In genomic region chr7:44326614-44327013, GRCm38 (mm10) we compare ENCODE assay signal across 21 mouse cellular contexts. TPM values are rescaled to one million over a fixed set of nuclear protein-coding genes. Genes with fewer than 3 reads are reported as not detected.
DNase-seq lines count a peak whose midpoint lies in the region; ATAC-seq and TF ChIP-seq lines count a peak whose summit lies in the region.
"Had no signal": no experiment of that assay in that cellular context is flagged by ENCODE, and none has a peak within 500 bp of the region (broad histone marks: within the 10 kb centered on the region; RNA-seq: fewer than 3 reads in every experiment).

No protein-coding gene starts in this region.

- no peak for DNase-seq in forebrain, embryonic 10.5 days (ENCODE audit: extremely low spot score, low spot score)
- no peak for DNase-seq in forebrain, embryonic 14.5 days (ENCODE audit: low spot score)
- peak; percentile 78 for DNase-seq in midbrain, embryonic 11.5 days (ENCODE audit: low spot score, missing footprints)
- no peak for DNase-seq in midbrain, postnatal 0 days (ENCODE audit: low spot score)
- DNase-seq: adrenal gland, adult 8-10 months; adrenal gland, postnatal 25 days; cerebellum, adult 18-20 months; cerebellum, adult 9-10 months; cerebellum, postnatal 14 days; gastrocnemius, adult 2 months; gastrocnemius, postnatal 14 days; heart, adult 11 months had no signal

- TF ChIP-seq CTCF in midbrain, postnatal 0 days (IDR thresholded peaks at IDR 0.05), result no peak

- ATAC-seq in forebrain, embryonic 14.5 days, result no peak
- ATAC-seq in hindbrain, embryonic 13.5 days (ENCODE audit: low FRiP score), result no peak
- ATAC-seq in hindbrain, embryonic 12.5 days (ENCODE audit: low FRiP score), result no peak
- no peak for ATAC-seq in midbrain, embryonic 11.5 days (ENCODE audit: low FRiP score)
- no peak for ATAC-seq in midbrain, postnatal 0 days (ENCODE audit: low FRiP score)
- ATAC-seq: activated CD4-positive, CD25-positive, alpha-beta regulatory T cell, adult 4 months; forebrain, embryonic 15.5 days; hindbrain, postnatal 0 days; inflammation-experienced regulatory T-cells, adult 6 months; intestine, embryonic 16.5 days had no signal

- WGBS in forebrain, embryonic 10.5 days, result 74% methylated on average over 6 of the region's 6 CpGs
- 77% methylated on average over 6 of the region's 6 CpGs for WGBS in forebrain, embryonic 14.5 days
- WGBS in hindbrain, embryonic 13.5 days, result 60% methylated on average over 6 of the region's 6 CpGs
- WGBS in hindbrain, embryonic 12.5 days, result 70% methylated on average over 6 of the region's 6 CpGs
- WGBS in midbrain, embryonic 11.5 days, result 73% methylated on average over 6 of the region's 6 CpGs
- WGBS in midbrain, postnatal 0 days, result 64% methylated on average over 6 of the region's 6 CpGs

- H3K9me3 ChIP-seq in forebrain, embryonic 10.5 days, result no peaks in the 10 kb centered on the region
- H3K9me3 ChIP-seq in forebrain, embryonic 14.5 days (replicated peaks; ENCODE audit: control insufficient read depth, low read length), result no peaks in the 10 kb centered on the region
- no peaks in the 10 kb centered on the region for H3K9me3 ChIP-seq in hindbrain, embryonic 13.5 days
- no peaks in the 10 kb centered on the region for H3K9me3 ChIP-seq in hindbrain, embryonic 12.5 days (replicated peaks)
- no peaks in the 10 kb centered on the region for H3K9me3 ChIP-seq in midbrain, embryonic 11.5 days (ENCODE audit: control insufficient read depth, low read length)
- H3K9me3 ChIP-seq in midbrain, postnatal 0 days (ENCODE audit: low read length), result no peaks in the 10 kb centered on the region
- H3K9me3 ChIP-seq: forebrain, embryonic 15.5 days had no signal

- peaks cover 10% of the 10 kb centered on the region for H3K27me3 ChIP-seq in forebrain, embryonic 10.5 days (ENCODE audit: poor library complexity, severe bottlenecking)
- no peaks in the 10 kb centered on the region for H3K27me3 ChIP-seq in forebrain, embryonic 14.5 days (replicated peaks; ENCODE audit: control insufficient read depth, insufficient read depth, low read length)
- no peaks in the 10 kb centered on the region for H3K27me3 ChIP-seq in hindbrain, embryonic 13.5 days
- peaks cover 6% of the 10 kb centered on the region; the same call in 1 of the 2 replicates for H3K27me3 ChIP-seq in hindbrain, embryonic 12.5 days
- H3K27me3 ChIP-seq in midbrain, embryonic 11.5 days (ENCODE audit: control insufficient read depth, insufficient read depth, low read length), result no peaks in the 10 kb centered on the region
- H3K27me3 ChIP-seq in midbrain, postnatal 0 days (ENCODE audit: insufficient read depth, low read length), result no peaks in the 10 kb centered on the region
- H3K27me3 ChIP-seq: forebrain, embryonic 15.5 days had no signal

- H3K4me2 ChIP-seq in forebrain, embryonic 14.5 days (ENCODE audit: low read length), result no peak overlapping the region
- H3K4me2 ChIP-seq in hindbrain, embryonic 13.5 days, result no peak overlapping the region
- H3K4me2 ChIP-seq in hindbrain, embryonic 12.5 days (replicated peaks), result no peak overlapping the region
- no peak overlapping the region for H3K4me2 ChIP-seq in midbrain, embryonic 11.5 days
- H3K4me2 ChIP-seq in midbrain, postnatal 0 days (ENCODE audit: low read depth, low read length, poor library complexity, severe bottlenecking), result no peak overlapping the region
- H3K4me2 ChIP-seq: forebrain, embryonic 15.5 days; heart, embryonic 11.5 days had no signal

- 0 out of 2 replicates have a peak overlapping the region, but pooled peaks have one; percentile 51 for H3K27ac ChIP-seq in forebrain, embryonic 10.5 days
- H3K27ac ChIP-seq in forebrain, embryonic 14.5 days (ENCODE audit: low read depth, low read length), result no peak overlapping the region
- no peak overlapping the region for H3K27ac ChIP-seq in hindbrain, embryonic 13.5 days
- H3K27ac ChIP-seq in hindbrain, embryonic 12.5 days, result no peak overlapping the region
- no peak overlapping the region for H3K27ac ChIP-seq in midbrain, embryonic 11.5 days (ENCODE audit: low read depth, low read length)
- no peak overlapping the region for H3K27ac ChIP-seq in midbrain, postnatal 0 days (ENCODE audit: low read depth, low read length)
- H3K27ac ChIP-seq: forebrain, embryonic 15.5 days; gastrocnemius, adult 2 months; hindbrain, postnatal 0 days had no signal

- no peaks in the 10 kb centered on the region; the same call in 1 of the 2 replicates for H3K36me3 ChIP-seq in forebrain, embryonic 10.5 days (replicated peaks)
- peaks cover 17% of the 10 kb centered on the region for H3K36me3 ChIP-seq in forebrain, embryonic 14.5 days (ENCODE audit: control insufficient read depth, insufficient read depth, low read length)
- H3K36me3 ChIP-seq in hindbrain, embryonic 13.5 days, result peaks cover 73% of the 10 kb centered on the region
- peaks cover 22% of the 10 kb centered on the region for H3K36me3 ChIP-seq in hindbrain, embryonic 12.5 days
- H3K36me3 ChIP-seq in midbrain, embryonic 11.5 days (ENCODE audit: control insufficient read depth, insufficient read depth, low read length), result no peaks in the 10 kb centered on the region
- peaks cover 61% of the 10 kb centered on the region for H3K36me3 ChIP-seq in midbrain, postnatal 0 days (ENCODE audit: insufficient read depth, low read length)

- peaks cover 9% of the 10 kb centered on the region for H3K4me1 ChIP-seq in forebrain, embryonic 10.5 days
- H3K4me1 ChIP-seq in forebrain, embryonic 14.5 days (ENCODE audit: control insufficient read depth, insufficient read depth, low read length), result no peaks in the 10 kb centered on the region
- H3K4me1 ChIP-seq in hindbrain, embryonic 13.5 days (replicated peaks), result no peaks in the 10 kb centered on the region
- no peaks in the 10 kb centered on the region for H3K4me1 ChIP-seq in hindbrain, embryonic 12.5 days
- peaks cover 4% of the 10 kb centered on the region for H3K4me1 ChIP-seq in midbrain, embryonic 11.5 days (ENCODE audit: control insufficient read depth, insufficient read depth, low read length)
- no peaks in the 10 kb centered on the region for H3K4me1 ChIP-seq in midbrain, postnatal 0 days (ENCODE audit: insufficient read depth, low read length)
- H3K4me1 ChIP-seq: forebrain, embryonic 15.5 days had no signal

- H3K4me3 ChIP-seq in forebrain, embryonic 10.5 days, result no peak overlapping the region
- H3K4me3 ChIP-seq in forebrain, embryonic 14.5 days (ENCODE audit: low read depth, low read length), result no peak overlapping the region
- no peak overlapping the region for H3K4me3 ChIP-seq in hindbrain, embryonic 13.5 days
- no peak overlapping the region for H3K4me3 ChIP-seq in hindbrain, embryonic 12.5 days
- H3K4me3 ChIP-seq in midbrain, embryonic 11.5 days (ENCODE audit: low read depth, low read length), result no peak overlapping the region
- H3K4me3 ChIP-seq in midbrain, postnatal 0 days (ENCODE audit: low read depth, low read length), result no peak overlapping the region
- H3K4me3 ChIP-seq: forebrain, embryonic 15.5 days; gastrocnemius, adult 2 months had no signal

- H3K9ac ChIP-seq in forebrain, embryonic 14.5 days (ENCODE audit: low read length), result no peak overlapping the region
- H3K9ac ChIP-seq in hindbrain, embryonic 13.5 days, result 0 out of 2 replicates have a peak overlapping the region, but pooled peaks have one; percentile 24
- H3K9ac ChIP-seq in hindbrain, embryonic 12.5 days, result no peak overlapping the region
- no peak overlapping the region for H3K9ac ChIP-seq in midbrain, embryonic 11.5 days (ENCODE audit: low read length)
- H3K9ac ChIP-seq in midbrain, postnatal 0 days (replicated peaks; ENCODE audit: low read length, poor library complexity, severe bottlenecking), result no peak overlapping the region
- H3K9ac ChIP-seq: forebrain, embryonic 15.5 days had no signal

RNA-seq across cellular contexts. Expression of gene Shank1, which starts 16.6 kb away (rescaled TPM):
- polyA plus RNA-seq in forebrain, embryonic 10.5 days (2016; fragmentation: Nextera tagmentation; extraction: Ambion mirVana), result 1.4 TPM in 2 replicates
- 9.5 and 15.1 TPM in 2 replicates for polyA plus RNA-seq in forebrain, embryonic 14.5 days (2014; fragmentation: Nextera tagmentation; extraction: Ambion mirVana)
- polyA plus RNA-seq in hindbrain, embryonic 13.5 days (2015; fragmentation: Nextera tagmentation; extraction: Ambion mirVana), result 31.7 and 32.6 TPM in 2 replicates
- 12.5 and 12.8 TPM in 2 replicates for polyA plus RNA-seq in hindbrain, embryonic 12.5 days (2016; fragmentation: Nextera tagmentation; extraction: Ambion mirVana)
- polyA plus RNA-seq in midbrain, embryonic 11.5 days (2014; fragmentation: Nextera tagmentation; extraction: Ambion mirVana), result 3.4 TPM in 2 replicates
- 48.1 and 60.3 TPM in 2 replicates for total RNA-seq in midbrain, postnatal 0 days (2014; rRNA removed)
- 33.9 and 39.2 TPM in 2 replicates for polyA plus RNA-seq in midbrain, postnatal 0 days (2015; fragmentation: Nextera tagmentation; extraction: Ambion mirVana)
- polyA plus RNA-seq: activated CD4-positive, CD25-positive, alpha-beta regulatory T cell, adult 4 months had no signal

RNA-seq across cellular contexts. Expression of gene Clec11a, which starts 19.9 kb away (rescaled TPM):
- 2.5 and 2.9 TPM in 2 replicates for polyA plus RNA-seq in forebrain, embryonic 10.5 days (2016; fragmentation: Nextera tagmentation; extraction: Ambion mirVana)
- polyA plus RNA-seq in forebrain, embryonic 14.5 days (2014; fragmentation: Nextera tagmentation; extraction: Ambion mirVana), result 3.7 and 4.5 TPM in 2 replicates
- polyA plus RNA-seq in hindbrain, embryonic 13.5 days (2015; fragmentation: Nextera tagmentation; extraction: Ambion mirVana), result 3.4 and 3.9 TPM in 2 replicates
- 2.0 and 2.9 TPM in 2 replicates for polyA plus RNA-seq in hindbrain, embryonic 12.5 days (2016; fragmentation: Nextera tagmentation; extraction: Ambion mirVana)
- 2.2 and 3.4 TPM in 2 replicates for polyA plus RNA-seq in midbrain, embryonic 11.5 days (2014; fragmentation: Nextera tagmentation; extraction: Ambion mirVana)
- total RNA-seq in midbrain, postnatal 0 days (2014; rRNA removed), result 3.2 and 3.9 TPM in 2 replicates
- polyA plus RNA-seq in midbrain, postnatal 0 days (2015; fragmentation: Nextera tagmentation; extraction: Ambion mirVana), result 3.5 and 3.8 TPM in 2 replicates

RNA-seq across cellular contexts. Expression of gene Syt3, which starts 57.3 kb away (rescaled TPM):
- 3.2 and 4.1 TPM in 2 replicates for polyA plus RNA-seq in forebrain, embryonic 10.5 days (2016; fragmentation: Nextera tagmentation; extraction: Ambion mirVana)
- polyA plus RNA-seq in forebrain, embryonic 14.5 days (2014; fragmentation: Nextera tagmentation; extraction: Ambion mirVana), result 19.0 and 25.3 TPM in 2 replicates
- polyA plus RNA-seq in hindbrain, embryonic 13.5 days (2015; fragmentation: Nextera tagmentation; extraction: Ambion mirVana), result 26.1 and 27.7 TPM in 2 replicates
- polyA plus RNA-seq in hindbrain, embryonic 12.5 days (2016; fragmentation: Nextera tagmentation; extraction: Ambion mirVana), result 6.8 and 7.5 TPM in 2 replicates
- polyA plus RNA-seq in midbrain, embryonic 11.5 days (2014; fragmentation: Nextera tagmentation; extraction: Ambion mirVana), result 1.5 and 2.1 TPM in 2 replicates
- total RNA-seq in midbrain, postnatal 0 days (2014; rRNA removed), result 119 and 144 TPM in 2 replicates
- polyA plus RNA-seq in midbrain, postnatal 0 days (2015; fragmentation: Nextera tagmentation; extraction: Ambion mirVana), result 88.4 and 96.7 TPM in 2 replicates
- polyA plus RNA-seq: activated CD4-positive, CD25-positive, alpha-beta regulatory T cell, adult 4 months; inflammation-experienced regulatory T-cells, adult 6 months had no signal

RNA-seq across cellular contexts. Expression of gene 1700008O03Rik, which starts 59.0 kb away (rescaled TPM):
- 1.6 and 2.1 TPM in 2 replicates for polyA plus RNA-seq in forebrain, embryonic 10.5 days (2016; fragmentation: Nextera tagmentation; extraction: Ambion mirVana)
- 0.63 and 0.86 TPM in 2 replicates for polyA plus RNA-seq in forebrain, embryonic 14.5 days (2014; fragmentation: Nextera tagmentation; extraction: Ambion mirVana)
- polyA plus RNA-seq in hindbrain, embryonic 13.5 days (2015; fragmentation: Nextera tagmentation; extraction: Ambion mirVana), result 1.8 and 2.4 TPM in 2 replicates
- polyA plus RNA-seq in hindbrain, embryonic 12.5 days (2016; fragmentation: Nextera tagmentation; extraction: Ambion mirVana), result 1.1 and 1.9 TPM in 2 replicates
- 0.31 and 1.1 TPM in 2 replicates for polyA plus RNA-seq in midbrain, embryonic 11.5 days (2014; fragmentation: Nextera tagmentation; extraction: Ambion mirVana)
- 0.38 and 1.4 TPM in 2 replicates for total RNA-seq in midbrain, postnatal 0 days (2014; rRNA removed)
- polyA plus RNA-seq in midbrain, postnatal 0 days (2015; fragmentation: Nextera tagmentation; extraction: Ambion mirVana), result 3.8 and 5.2 TPM in 2 replicates
- total RNA-seq: gastrocnemius, adult 2 months; gastrocnemius, postnatal 14 days; gastrocnemius, postnatal 4 days had no signal
- polyA plus RNA-seq: inflammation-experienced regulatory T-cells, adult 6 months had no signal
